Mouse (Mus musculus) heart, embryonic 13.5 days (tissue): ENCODE measurements around the gene Pabpc4. TPM values are rescaled to one million over a fixed set of nuclear protein-coding genes. Genes with fewer than 3 reads are reported as not detected.
"Not testable (repeated sequence)": the region's sequence is repeated elsewhere in the genome, so short reads cannot be mapped to it uniquely, and the experiment has no call there.

Experiments
- ATAC-seq: fragments of 200-750 bp; cut with Nextera tagmentation; 2 replicates; pipeline ENCODE4 v1.8.0; 2017; ENCODE audit warnings: moderate TSS enrichment; ENCODE audit not compliant: insufficient number of reproducible peaks, low FRiP score, low TSS enrichment; ENCODE audit errors: extremely low read depth
- H3K27ac ChIP-seq: fragments of 300-500 bp; sonication (generic); replicated peaks from 2 replicates; pipeline ENCODE4 v1.5.1; 2015; ENCODE audit warnings: moderate library complexity, mild to moderate bottlenecking, inconsistent platforms
- H3K27me3 ChIP-seq: fragments of 300-500 bp; sonication (generic); replicated peaks from 2 replicates; pipeline ENCODE4 v1.6.1; 2015; ENCODE audit warnings: mild to moderate bottlenecking, inconsistent platforms
- H3K36me3 ChIP-seq: fragments of 300-500 bp; sonication (generic); 2 replicates; pipeline ENCODE4 v1.6.1; 2015; ENCODE audit warnings: mild to moderate bottlenecking, inconsistent platforms
- H3K4me1 ChIP-seq: fragments of 300-500 bp; sonication (generic); 2 replicates; pipeline ENCODE4 v1.6.1; 2015; ENCODE audit warnings: inconsistent platforms
- H3K4me2 ChIP-seq: fragments of 300-500 bp; sonication (generic); 2 replicates; pipeline ENCODE4 v1.6.1; 2015; ENCODE audit warnings: inconsistent platforms, mild to moderate bottlenecking, moderate library complexity
- H3K4me3 ChIP-seq: fragments of 300-500 bp; sonication (generic); 2 replicates; pipeline ENCODE4 v1.5.1; 2015; ENCODE audit warnings: moderate library complexity, mild to moderate bottlenecking, inconsistent platforms
- H3K9ac ChIP-seq: fragments of 300-500 bp; sonication (generic); 2 replicates; pipeline ENCODE4 v1.6.1; 2015; ENCODE audit warnings: inconsistent platforms, mild to moderate bottlenecking, moderate library complexity
- H3K9me3 ChIP-seq: fragments of 300-500 bp; sonication (generic); 2 replicates; pipeline ENCODE4 v1.6.1; 2016; ENCODE audit warnings: inconsistent platforms
- WGBS: fragments of 180-500 bp; shearing (Covaris S2); methylation state at CpG from one replicate; pipeline ENCODE4 v1.1.7; 2015; ENCODE audit warnings: mixed read lengths; 5-methylcytosine and 5-hydroxymethylcytosine counted together
- polyA plus RNA-seq: library from polyadenylated mRNA; unstranded; fragments of >200 nt; fragmentation: Nextera tagmentation; extraction: Ambion mirVana; gene quantifications from 2 replicates; pipeline ENCODE4 v1.2.1, GENCODE M21; 2015

Pabpc4 gene
- polyA plus RNA-seq, 1 experiment from 2014 or later, result 56.4 TPM

DNA sequence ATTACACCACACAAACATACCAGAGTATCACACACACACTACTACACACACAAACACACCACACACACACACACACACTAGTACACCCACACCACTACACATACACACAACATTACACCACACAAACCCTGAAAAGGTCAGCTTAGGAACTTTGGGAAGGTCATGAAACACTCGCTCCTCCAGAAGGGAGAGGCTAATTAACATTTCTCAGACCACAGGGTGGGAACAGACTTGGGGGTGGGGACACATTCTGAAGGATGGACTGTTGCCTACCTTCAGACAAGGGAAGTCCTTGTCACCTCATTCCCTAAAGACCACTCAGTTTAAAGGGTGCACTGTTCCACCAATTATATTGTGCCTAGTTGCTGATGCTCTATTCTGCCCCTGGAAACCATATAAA is 69.8 kb downstream of the Pabpc4 start:
- H3K4me1 ChIP-seq, H3K4me2 ChIP-seq, ATAC-seq, H3K4me3 ChIP-seq, H3K9ac ChIP-seq, H3K9me3 ChIP-seq, H3K36me3 ChIP-seq, H3K27ac ChIP-seq: not testable (repeated sequence)
- peaks cover 13% of the 10 kb centered on the region for H3K27me3 ChIP-seq
- 88% methylated on average over 1 of the region's 1 CpGs for WGBS

DNA sequence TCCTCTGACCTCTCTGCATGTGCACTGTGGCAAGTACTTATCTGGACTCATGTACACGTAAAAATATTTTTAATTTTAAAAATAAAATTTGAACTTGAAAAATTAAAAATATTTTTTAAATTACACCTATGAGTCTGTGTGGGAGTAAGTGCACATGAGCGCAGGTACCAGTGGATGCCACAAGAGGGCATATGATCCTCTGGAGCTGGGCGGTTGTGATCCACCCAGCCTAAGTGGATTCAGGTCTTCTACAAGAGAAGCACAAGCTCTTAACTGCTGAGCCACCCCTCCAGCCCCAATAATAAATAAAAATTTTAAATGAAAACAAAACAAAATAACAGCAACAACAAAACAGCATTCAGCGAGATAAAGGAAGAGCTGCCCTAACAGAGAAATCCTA is 71.0 kb downstream of the Pabpc4 start:
- H3K4me3 ChIP-seq, result no peak overlapping the region
- no peak overlapping the region for H3K9ac ChIP-seq
- H3K4me2 ChIP-seq, result no peak overlapping the region
- H3K4me1 ChIP-seq, result no peaks in the 10 kb centered on the region
- ATAC-seq, result no peak
- H3K9me3 ChIP-seq, result 0 out of 2 replicates have a peak, but pooled peaks cover 7% of the 10 kb centered on the region
- H3K36me3 ChIP-seq, result no peaks in the 10 kb centered on the region
- no peak overlapping the region for H3K27ac ChIP-seq
- 91% methylated on average over 4 of the region's 4 CpGs for WGBS
- H3K27me3 ChIP-seq, result peaks cover 10% of the 10 kb centered on the region

DNA sequence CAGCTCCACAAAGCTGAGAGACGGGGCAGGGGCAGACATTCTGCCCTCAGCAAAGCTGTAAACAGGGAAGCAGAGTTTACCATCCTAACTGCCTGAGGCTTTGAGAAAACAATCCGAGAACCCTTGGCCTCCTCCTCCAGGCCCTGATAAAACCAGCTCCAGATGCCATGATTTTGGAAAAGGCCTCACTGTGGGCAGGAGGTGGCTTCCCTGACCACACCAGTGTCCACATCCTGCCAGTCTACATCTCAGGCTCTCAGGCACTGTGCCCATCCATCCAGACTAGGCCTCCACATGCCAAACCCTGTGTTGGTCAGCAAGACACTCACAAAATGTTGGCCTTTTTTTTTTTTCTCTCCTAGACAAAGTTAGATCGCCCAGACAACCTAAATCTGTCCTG is 72.0 kb downstream of the Pabpc4 start:
- H3K36me3 ChIP-seq, result no peaks in the 10 kb centered on the region
- H3K4me2 ChIP-seq, result no peak overlapping the region
- 57% methylated on average over 3 of the region's 3 CpGs for WGBS
- H3K9ac ChIP-seq, result no peak overlapping the region
- H3K9me3 ChIP-seq, result 0 out of 2 replicates have a peak, but pooled peaks cover 7% of the 10 kb centered on the region
- no peak for ATAC-seq
- no peak overlapping the region for H3K4me3 ChIP-seq
- H3K27me3 ChIP-seq, result peaks cover 16% of the 10 kb centered on the region
- H3K27ac ChIP-seq, result no peak overlapping the region
- H3K4me1 ChIP-seq, result no peaks in the 10 kb centered on the region

DNA sequence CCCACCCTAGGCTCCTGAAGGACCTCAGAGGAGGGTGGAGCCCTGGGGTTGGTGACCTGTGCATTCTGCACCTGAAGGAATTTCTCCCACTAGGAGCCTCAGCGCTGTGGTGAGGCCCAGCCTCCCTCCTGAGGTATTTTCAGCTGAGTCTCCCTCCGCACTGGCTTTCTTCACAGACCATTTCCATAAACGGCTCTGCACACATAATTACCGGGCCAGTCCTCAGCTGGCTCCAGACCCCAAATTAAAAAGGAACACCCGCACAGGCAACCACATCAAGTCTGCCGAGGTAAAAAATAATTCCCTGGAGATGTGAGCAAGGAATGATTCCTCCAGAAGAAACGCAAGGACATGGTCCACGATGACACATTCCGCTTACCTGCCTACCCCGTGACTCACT is 73.1 kb downstream of the Pabpc4 start:
- H3K9me3 ChIP-seq, H3K4me2 ChIP-seq, H3K4me3 ChIP-seq, ATAC-seq, H3K36me3 ChIP-seq, H3K4me1 ChIP-seq, H3K27ac ChIP-seq, H3K9ac ChIP-seq: not testable (repeated sequence)
- WGBS, result 69% methylated on average over 10 of the region's 10 CpGs
- H3K27me3 ChIP-seq, result peaks cover 20% of the 10 kb centered on the region

DNA sequence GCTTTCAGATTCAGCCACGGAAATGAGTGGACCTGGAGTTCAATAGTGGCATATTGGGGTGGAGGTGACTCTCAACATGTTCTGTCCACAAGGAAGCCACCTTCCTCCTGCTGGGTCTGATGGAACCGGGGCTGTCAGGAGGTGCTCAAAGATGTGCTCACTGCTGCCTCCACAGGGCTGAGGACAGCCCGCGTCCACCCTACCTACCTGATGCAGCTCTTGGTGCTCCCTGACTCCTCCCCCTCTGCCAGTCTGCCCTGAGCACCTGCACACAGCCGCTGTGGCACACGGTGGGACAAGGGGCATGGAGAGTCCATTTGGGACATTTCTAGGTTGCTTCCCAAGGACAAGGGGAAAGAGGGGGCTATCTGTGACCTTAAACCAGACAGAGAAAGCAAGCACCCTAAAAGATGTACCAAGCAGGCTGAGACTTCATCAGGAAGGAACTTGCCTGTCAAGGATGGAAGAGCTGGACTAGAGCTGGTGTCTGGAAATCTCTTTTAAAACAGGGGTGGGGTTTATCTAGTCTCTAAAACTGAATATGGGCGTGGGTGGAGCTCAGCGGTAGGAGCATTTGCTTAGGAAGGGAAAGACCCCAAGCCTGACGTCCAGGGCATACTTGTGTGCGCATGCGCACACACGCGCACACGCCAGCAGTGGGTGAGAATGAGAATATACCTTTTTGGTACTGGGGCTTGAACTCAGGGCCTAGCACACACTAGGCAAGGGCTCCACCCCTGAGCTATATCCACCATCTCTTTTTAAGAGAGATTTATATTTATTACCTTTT is 73.8 kb downstream of the Pabpc4 start:
- WGBS, result 63% methylated on average over 14 of the region's 14 CpGs
- H3K36me3 ChIP-seq, result no peaks in the 10 kb centered on the region
- H3K27ac ChIP-seq, result no peak overlapping the region
- no peak overlapping the region for H3K4me3 ChIP-seq
- H3K9ac ChIP-seq, result no peak overlapping the region
- H3K27me3 ChIP-seq, result peaks cover 27% of the 10 kb centered on the region
- no peak overlapping the region for H3K4me2 ChIP-seq
- 0 out of 2 replicates have a peak, but pooled peaks cover 7% of the 10 kb centered on the region for H3K9me3 ChIP-seq
- H3K4me1 ChIP-seq, result no peaks in the 10 kb centered on the region
- no peak for ATAC-seq

DNA sequence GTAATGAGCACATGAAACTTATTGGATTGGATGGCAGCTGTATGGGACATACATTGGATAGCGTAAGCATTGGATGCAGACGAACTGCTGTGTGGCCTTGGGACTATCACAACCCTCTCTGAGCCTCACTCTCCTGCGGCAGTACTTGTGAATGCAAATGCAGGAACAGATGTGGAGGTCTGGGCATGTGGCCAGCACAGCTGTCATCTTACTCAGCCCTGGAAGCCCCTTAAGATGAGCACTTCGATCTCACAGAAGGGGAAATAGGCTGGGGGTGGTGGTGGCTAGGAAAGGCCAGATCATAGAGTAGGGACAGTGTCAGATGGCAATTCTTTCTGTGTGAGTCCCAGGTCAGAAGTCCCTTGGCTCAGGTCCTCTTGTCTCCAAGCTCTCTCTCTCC is 75.5 kb downstream of the Pabpc4 start:
- Histone ChIP-seq H3K4me3 (no peak overlapping the region), H3K9me3 (0 out of 2 replicates have a peak, but pooled peaks cover 6% of the 10 kb centered on the region), H3K9ac (no peak overlapping the region), H3K4me2 (no peak overlapping the region), H3K27me3 (peaks cover 44% of the 10 kb centered on the region), H3K27ac (no peak overlapping the region), H3K4me1 (peaks cover 8% of the 10 kb centered on the region), H3K36me3 (no peaks in the 10 kb centered on the region)
- no peak for ATAC-seq
- WGBS, result 60% methylated on average over 4 of the region's 4 CpGs

DNA sequence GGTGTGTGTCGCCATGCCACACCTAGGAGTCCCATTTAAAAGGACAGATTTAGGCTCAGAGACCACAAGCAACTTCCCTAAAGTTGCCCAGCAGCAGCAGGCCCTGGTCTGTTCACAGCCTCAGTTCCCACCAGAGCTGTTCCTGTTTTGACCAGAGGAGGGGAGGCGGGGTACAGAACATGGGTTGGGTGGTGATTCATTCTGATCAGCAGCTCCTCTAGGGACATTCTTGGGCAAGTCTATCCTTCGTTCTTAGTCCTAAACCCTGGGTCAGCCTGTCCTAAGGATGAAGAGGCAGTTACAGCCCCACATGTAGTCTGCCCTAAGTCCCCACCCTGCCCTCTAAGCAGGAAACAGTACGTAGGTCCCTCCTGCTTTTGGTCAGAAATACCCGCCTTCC is 78.1 kb downstream of the Pabpc4 start:
- Histone ChIP-seq H3K4me3 (no peak overlapping the region), H3K4me2 (no peak overlapping the region), H3K9ac (no peak overlapping the region), H3K27me3 (peaks cover 67% of the 10 kb centered on the region), H3K9me3 (no peaks in the 10 kb centered on the region), H3K4me1 (peaks cover 18% of the 10 kb centered on the region), H3K27ac (no peak overlapping the region), H3K36me3 (no peaks in the 10 kb centered on the region)
- ATAC-seq, result no peak
- WGBS, result 58% methylated on average over 5 of the region's 5 CpGs

DNA sequence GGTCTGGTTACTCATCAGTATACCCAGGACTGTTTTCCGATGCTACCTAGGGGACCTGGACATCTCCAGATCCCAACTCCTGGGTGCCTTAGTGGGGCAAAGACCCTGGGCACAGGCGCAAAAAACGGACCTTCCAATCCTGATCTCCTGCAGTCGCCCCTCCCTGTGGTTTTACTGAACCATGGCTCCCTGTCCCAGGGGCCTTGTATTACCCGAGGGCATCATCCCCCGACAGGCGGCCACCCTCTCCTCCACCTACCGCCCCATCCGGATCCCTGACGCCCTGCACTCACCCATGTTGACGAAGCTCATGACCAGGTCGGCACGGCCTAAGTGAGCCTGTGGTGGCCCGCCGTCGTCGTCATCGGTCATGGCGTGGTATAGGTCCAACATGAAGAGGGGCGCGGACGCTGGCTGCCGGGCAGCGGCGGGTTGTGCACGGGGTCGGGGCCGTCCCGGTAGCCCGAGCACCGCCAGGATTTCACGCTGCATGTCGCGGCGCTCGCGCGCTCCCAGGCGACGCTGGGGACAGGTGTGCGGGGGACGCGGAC is 80.0 kb downstream of the Pabpc4 start:
- Histone ChIP-seq H3K9ac (peak overlapping the region; percentile 72), H3K36me3 (no peaks in the 10 kb centered on the region), H3K9me3 (no peaks in the 10 kb centered on the region), H3K27ac (no peak overlapping the region), H3K4me3 (peak overlapping the region; percentile 64), H3K4me1 (peaks cover 18% of the 10 kb centered on the region), H3K27me3 (peaks cover 56% of the 10 kb centered on the region), H3K4me2 (peak overlapping the region; percentile 98)
- ATAC-seq, result peak; percentile 16; the same call in 1 of the 2 replicates
- 3% methylated on average over 43 of the region's 43 CpGs for WGBS

DNA sequence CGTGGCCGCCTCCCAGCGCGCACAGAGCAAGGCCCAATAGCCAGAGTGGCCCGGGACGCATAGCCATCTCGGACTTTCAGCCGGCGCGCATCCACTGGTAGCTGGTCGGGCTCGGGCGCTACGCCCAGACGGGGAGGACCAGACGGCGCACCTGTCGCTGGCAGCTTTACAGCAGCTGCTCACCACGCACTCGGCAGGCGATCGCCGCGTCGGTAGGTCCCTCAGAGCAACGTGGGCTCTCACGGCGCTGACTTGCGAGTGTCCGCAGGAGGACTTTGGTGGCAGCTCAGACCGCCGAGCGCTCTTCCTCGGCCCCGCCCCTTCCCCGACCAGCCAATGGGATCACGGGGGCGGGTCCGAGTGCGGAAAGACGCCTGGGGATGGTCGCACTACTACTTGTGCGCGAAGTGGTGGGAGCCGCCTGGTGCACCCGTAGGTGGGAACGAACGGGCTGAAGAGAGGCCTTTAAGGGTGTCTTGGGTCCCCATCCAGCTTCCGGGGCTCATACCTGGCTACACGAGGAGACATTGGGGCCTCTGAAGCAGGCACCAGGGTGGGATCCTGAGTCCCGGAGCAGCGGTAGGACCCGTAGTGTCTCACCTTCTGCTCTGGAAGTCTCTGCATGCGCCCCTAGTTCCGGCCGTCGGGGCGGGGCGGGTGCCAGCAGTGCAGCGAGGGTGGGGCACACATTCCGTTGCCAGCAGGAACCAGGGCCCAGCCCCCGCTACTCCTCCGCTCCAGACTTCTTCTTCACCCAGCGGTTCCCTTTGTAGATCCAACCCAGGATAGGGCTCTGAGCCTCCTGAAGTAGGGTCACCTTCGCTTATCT is 80.7 kb downstream of the Pabpc4 start, which contains the start of gene Bmp8a:
TSS of gene Bmp8a (minus strand) at position 611 of the 829 bp plus-strand sequence.
- peaks cover 18% of the 10 kb centered on the region for H3K4me1 ChIP-seq
- H3K27ac ChIP-seq, result no peak within 1 kb of the TSS
- peak within 1 kb of the TSS; percentile 64 for H3K4me3 ChIP-seq
- H3K27me3 ChIP-seq, result peaks cover 56% of the 10 kb centered on the region
- ATAC-seq, result peak; percentile 79; the same call in 1 of the 2 replicates
- no peaks in the 10 kb centered on the region for H3K36me3 ChIP-seq
- H3K9ac ChIP-seq, result peak within 1 kb of the TSS; percentile 73
- under 1% methylated on average over 64 of the region's 65 CpGs for WGBS
- H3K4me2 ChIP-seq, result peak within 1 kb of the TSS; percentile 98
- H3K9me3 ChIP-seq, result no peaks in the 10 kb centered on the region

DNA sequence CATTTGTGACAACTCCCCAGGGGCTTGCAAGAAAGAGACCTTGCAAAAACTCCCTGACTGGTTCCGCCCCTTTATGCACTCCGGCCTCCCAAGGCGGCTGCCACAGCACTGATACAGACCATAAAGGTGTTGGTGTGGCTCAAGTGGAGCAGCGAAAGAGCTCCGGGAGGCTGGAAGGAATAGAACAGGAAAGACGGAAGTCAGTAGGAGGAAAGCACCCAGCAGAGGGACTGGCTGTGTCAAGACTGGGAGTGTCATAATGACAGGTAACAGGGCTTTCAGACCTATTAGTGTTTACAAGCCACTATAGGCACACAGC is 81.3 kb downstream of the Pabpc4 start:
- Histone ChIP-seq H3K9me3 (no peaks in the 10 kb centered on the region), H3K4me2 (peak overlapping the region; percentile 98), H3K27ac (no peak overlapping the region), H3K9ac (peak overlapping the region; percentile 73), H3K27me3 (peaks cover 55% of the 10 kb centered on the region), H3K4me1 (peaks cover 18% of the 10 kb centered on the region), H3K4me3 (peak overlapping the region; percentile 64), H3K36me3 (peaks cover 5% of the 10 kb centered on the region)
- no peak for ATAC-seq
- WGBS, result 3% methylated on average over 6 of the region's 6 CpGs
